Mouse (Mus musculus): ENCODE results near the gene Stat2.
"Not testable (repeated sequence)": the region's sequence is repeated elsewhere in the genome, so short reads cannot be mapped to it uniquely, and the experiment has no call there.

Gene Stat2

DNA sequence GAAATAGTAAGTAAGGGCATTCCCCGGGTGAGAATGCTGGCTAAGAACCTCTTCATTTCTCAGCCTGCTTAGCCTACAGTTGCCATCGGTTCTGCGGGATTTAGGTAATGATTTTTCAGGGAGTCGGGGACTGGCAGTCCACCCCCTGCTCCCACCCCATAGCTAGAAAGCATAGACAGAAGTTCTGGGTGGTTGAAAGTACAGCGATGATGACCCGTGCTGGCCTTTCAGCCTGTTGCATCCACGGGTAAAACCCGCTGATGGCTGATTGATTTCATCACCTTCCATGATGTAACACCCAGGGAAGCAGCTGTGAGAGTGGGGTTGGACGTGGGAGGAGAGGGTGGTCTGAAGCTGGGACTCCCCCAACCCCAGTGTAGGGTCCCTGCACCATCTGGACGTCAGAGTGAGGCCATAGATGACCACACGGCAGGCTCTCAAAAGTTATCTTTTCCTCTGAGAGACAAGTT, 28.4 kb downstream of the Stat2 start, which contains the start of gene Il23a:
TSS of gene Il23a (minus strand) at position 51 of the 470 bp plus-strand sequence.
- DNase-seq (ENCODE audit: low read depth) = no peak

DNA sequence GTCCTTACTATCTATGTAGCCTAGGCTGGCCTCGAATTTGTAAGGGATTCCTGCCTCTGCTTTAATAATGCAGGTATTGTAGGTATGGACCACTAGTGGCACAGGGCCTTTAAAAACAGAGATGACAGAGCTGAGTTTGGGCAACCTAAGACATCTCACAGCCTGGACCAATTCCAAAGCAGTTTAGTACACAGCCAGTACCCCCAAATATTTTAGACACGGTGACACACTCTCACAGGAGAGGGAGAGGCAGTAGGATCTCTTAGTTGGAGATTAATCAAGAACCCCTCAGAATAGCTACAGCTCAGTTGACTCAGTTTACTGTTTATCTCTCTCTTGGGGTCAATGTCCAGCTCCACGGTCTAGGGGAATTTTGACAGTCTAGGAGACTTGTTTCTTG, 32.0 kb downstream of the Stat2 start:
- no peak for DNase-seq (ENCODE audit: low read depth)

DNA sequence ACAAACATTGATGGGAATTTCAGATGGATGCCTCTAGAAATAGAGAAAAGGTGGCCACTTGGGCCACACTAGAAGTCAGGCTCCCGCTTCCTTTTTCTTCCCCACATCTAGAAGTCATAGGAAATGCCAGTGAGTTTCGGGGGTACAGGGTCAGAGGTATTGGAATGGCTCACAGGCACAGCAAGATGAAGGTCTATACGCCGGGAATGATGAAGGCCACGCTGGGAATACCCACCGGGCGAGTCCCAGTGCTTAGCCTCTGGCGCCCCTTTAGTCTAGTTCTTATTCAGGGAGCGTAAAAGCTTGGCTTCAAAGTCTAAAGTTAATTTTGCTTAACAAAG, 32.4 kb downstream of the Stat2 start:
- DNase-seq (ENCODE audit: low read depth) = no peak

DNA sequence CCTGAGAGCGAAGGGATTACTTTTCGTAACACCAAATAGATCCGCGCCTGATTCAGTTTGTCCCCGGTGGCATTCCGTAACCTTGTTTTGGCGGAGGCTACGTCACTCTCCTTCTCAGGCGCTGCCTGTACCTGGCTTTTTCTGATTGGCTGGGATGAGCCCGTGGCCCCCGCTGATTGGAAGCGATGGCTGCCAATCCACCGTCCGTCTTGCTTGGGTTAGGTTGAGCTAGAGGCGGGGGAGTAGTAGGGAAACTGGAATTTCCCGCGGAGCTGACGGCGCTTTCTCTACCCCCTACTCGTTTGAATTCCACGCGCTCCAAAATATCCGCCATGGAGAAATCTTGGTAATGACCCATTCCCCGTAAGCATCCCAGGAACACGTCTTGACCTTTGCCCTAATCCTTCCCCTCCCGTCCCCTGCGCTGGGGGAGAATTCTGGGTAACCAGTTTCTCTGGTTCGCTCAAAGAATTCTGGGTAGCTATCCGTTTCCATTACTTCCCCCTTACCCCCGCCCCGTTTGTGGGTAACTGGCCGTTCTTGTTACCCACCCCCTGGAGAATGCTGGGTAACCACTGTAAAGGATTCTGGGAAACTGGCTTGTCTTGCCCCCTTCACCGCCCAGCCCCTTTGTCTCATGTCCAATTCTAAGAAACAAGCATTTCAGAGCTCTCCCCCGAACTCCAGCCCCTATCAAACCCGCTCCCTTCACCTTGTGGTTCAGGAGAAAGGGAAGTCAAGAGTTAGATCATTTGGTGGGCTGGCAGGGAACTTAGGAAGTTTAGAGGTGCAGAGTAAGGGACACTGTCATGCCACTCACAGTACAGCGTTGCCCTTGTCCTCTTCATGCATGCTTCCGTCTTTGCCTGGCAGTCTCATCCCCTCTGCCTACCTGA, 33.0 kb downstream of the Stat2 start, which contains the start of gene Pan2:
TSS of gene Pan2 (plus strand) at position 210 of the 896 bp plus-strand sequence.
- peak; percentile 99 for DNase-seq (ENCODE audit: low read depth)

DNA sequence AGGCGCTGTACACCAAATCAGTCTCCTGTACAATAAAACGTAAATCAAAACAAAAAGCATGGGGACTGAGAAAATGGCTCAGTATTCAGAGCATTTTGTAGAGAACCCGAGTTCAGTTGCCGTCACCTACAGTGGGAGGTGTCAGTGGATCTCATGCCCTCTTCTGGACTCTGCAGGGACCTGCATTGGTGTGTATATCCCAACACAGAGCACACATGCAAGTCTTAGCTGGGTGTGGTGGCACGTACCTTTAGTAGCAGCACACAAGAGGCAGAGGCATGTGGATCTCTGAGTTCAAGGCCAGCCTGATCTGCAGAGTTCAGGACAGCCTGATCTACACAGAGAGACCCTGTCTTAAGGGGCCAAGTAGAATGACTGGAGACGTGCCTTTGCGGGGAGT, 39.3 kb downstream of the Stat2 start:
- no peak for DNase-seq (ENCODE audit: low read depth)

DNA sequence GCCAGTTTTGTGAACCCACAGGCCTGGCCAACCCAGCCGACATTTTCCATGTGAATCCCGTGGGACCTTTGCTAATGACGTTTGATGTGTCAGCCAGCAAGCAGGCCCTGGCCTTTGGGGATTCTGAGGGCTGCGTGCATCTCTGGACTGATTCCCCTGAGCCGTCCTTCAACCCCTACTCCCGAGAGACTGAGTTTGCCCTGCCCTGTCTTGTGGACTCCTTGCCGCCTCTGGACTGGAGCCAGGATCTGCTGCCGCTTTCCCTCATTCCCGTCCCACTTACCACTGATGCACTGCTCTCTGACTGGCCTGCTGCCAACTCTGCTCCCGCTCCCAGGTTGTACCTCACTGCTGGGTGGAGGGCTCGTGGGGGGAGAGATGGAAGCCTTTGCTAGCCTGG, 39.8 kb downstream of the Stat2 start:
- no peak for DNase-seq (ENCODE audit: low read depth)

DNA sequence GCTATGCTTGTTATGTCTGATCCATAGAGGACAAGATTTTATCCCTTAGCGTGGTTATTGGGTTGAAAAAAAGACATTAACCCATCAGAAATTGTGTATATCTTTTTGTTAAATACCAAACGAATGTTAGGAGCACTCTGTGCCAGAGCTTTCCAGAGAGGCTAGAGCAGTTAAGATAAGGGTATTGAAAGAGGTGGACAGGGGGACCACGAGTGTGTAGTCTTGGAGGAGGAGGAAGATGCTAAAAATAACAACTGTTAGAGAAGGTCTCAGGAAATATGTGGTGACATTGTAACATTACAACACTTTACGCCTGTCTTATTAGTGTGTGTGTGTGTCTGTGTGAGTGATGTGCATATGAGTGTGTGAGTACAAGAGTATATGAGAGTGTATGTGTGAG, 40.5 kb downstream of the Stat2 start:
- no peak for DNase-seq (ENCODE audit: low read depth)

DNA sequence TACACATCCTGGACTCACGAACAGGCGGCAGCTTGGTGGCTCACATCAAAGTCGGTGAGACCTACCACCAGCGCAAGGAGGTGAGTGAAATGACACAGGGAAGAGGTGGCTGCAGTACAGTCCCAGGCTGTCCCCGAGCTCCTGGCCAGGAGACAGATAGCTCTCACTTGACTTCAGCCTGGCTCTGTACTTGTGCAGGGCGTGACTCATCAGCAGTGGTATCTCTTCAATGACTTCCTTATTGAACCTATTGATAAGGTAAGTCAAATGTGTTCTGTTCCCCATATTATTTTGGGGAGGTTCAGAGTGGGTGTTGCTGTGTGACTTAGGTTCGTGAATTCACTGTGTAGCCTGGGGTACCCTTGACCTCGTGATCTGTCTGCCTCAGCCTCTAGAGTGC, 45.2 kb downstream of the Stat2 start:
- DNase-seq (ENCODE audit: low read depth) = no peak

DNA sequence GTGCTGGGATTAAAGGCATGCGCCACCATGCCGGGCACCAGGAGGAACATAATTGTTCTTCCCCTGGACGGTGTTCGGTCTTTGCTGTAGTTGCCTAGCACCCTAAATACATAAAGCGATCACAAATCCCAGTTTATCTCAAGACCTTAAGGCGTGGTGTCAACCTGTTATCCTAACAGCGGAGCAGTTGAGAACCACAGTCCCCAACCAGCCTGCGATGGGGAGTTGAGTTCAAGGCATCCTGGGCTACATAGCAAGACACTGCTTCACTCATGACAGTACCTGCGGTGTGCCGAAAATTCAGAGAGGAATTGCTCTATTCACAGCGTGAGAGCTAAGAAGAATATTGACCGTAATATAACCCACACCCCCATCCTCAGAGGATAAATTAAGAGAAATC, 51.3 kb downstream of the Stat2 start:
- no peak for DNase-seq (ENCODE audit: low read depth)

DNA sequence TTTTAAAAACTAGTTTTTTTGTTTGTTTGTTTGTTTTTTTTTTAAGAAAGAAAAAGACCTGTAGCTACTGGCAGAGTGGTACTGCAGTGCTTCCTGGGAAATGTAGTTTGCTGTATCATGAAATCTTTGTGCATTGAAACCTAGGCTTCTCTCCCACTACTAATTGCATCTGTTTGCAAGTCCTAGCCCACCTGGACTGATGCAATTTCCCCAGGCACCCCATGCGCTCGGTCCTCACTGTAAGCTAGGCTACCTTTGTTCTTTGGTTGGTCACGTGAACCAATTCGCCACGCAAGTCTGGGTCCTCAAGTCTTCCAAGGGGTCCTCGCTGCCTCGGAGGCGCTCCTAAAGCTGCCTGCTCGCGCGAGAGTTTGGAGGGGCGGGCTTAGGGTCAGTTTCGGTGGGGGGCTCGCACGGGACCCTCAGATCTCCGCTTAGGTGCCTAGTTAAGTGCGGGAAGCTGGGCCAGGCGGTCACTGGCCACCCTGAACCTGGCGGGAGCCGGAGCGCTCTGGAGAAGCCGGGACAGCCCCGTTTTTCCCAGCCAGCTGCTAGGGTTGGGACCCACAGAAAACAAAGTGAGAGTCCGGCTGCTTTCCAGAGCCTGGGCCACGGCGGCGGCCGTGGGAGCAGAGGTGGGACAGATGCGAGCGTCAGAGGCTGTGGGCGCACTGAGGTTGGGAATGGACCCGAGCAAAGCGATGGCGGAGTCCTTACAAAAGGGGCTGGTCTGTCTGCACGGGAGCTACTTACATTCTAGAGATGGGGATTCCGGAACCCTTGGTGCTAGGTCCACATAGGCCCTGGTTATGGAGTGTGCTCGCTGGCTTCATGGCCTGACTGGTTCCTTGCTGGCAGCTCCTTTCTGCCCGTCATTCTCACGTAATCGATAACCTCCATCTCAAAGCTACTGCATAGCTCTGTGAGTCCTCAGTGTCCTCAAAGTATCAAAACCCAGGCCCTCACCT, 52.1 kb downstream of the Stat2 start, which contains the start of gene Cnpy2:
TSS of gene Cnpy2 (plus strand) at position 319 of the 968 bp plus-strand sequence.
- peak; percentile 77 for DNase-seq (ENCODE audit: low read depth)

DNA sequence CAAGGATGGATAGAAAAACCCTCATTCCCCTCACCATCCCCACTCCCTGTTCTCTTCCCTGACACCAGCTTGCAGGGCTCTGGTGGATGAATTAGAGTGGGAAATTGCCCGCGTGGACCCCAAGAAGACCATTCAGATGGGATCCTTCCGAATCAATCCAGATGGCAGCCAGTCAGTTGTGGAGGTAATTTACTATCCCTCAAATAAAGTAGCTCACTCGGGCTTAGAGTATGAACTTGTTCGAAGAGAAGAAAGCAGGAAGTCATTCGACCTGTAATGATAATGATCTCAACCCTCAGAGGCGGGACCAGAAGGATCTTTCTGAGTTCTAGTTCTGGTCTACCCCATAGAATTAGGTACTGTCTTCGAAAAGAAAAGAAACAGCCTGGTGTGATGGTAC, 53.2 kb downstream of the Stat2 start:
- no peak for DNase-seq (ENCODE audit: low read depth)

DNA sequence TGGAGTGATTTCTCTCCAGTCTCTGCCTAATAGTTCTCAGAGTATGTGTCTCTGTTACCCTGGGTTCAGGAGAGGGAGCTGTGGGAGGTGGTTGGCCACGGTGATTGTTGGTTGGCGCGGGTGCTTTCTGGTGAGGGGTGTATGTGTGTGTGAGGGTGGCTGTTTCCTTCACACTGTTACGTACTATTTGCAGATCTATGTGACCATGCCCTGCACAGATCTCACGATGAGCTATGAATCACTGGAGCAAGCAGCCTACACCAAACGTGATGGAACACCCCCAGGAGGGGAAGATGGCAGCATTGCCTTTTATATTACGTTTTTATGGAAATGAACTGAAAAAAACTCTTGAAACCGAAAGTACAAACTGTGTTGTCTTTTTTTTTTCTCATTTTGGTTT, 56.5 kb downstream of the Stat2 start:
- no peak for DNase-seq (ENCODE audit: low read depth)

DNA sequence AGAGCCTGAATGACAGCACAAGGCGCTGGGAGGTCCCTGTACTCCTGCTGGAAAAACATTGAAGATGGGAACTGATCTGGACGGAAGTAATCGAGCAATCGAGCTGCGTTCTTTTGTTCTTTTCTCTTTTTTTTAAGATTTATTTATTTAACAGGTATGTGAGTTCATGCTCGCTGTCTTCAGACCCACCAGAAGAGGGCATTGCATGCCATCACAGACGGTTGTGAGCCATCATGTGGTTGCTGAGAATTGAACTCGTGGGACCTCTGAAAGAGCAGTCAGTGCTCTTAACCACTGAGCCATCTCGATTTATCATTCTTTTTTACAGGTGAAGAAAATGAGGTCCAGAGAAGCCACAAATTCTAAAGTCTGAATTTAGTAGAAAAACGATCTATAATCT, 57.3 kb downstream of the Stat2 start:
- no peak for DNase-seq (ENCODE audit: low read depth)

DNA sequence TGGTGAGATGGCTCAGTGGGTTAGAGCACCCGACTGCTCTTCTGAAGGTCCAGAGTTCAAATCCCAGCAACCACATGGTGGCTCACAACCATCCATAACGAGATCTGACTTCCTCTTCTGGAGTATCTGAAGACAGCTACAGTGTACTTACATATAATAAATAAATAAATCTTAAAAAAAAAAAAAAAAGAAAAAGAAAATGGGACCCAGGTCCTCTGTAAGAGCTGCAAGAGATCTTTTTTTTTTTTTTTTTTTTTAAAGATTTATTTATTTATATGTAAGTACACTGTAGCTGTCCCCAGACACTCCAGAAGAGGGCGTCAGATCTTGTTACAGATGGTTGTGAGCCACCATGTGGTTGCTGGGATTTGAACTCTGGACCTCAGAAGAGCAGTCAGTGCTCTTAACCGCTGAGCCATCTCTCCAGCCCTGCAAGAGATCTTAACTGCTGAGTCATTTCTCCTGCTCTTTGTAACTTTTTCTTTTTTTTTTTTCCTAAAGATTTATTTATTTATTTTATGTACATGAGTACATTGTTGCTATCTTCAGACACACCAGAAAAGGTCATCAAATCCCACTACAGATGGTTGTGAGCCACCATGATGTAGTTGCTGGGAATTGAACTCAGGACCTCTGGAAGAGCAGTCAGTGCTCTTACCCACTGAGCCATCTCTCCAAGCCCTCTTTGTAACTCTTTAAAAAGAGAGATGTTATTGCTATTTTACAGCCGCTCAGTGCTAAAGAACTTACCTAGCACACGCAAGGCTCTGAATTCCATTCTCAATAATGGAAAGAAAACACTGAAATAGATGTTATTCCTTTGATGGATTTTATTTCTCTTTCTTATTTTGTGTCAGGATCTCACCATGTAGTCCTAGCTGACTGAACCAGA, 62.2 kb downstream of the Stat2 start:
- DNase-seq (ENCODE audit: low read depth) = not testable (repeated sequence)

DNA sequence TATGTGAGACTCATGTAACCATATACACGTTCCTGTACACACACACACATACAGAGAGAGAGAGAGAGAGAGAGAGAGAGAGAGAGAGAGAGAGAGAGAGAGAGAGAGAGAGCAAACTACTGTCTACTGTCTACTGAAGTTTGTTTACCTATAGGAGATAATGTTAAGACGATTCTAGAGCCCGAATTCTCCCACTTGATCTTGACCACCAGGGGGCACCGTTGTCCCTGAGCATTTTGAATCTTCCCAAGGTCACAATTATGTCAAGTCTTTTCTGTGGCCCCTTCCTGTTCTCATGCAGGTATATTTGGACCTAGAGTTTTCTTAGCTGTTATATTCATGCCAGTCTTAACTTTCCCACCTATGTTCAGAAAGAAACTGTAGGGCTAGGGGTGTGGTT, 65.2 kb downstream of the Stat2 start:
- peak; percentile 85 for DNase-seq (ENCODE audit: low read depth)

DNA sequence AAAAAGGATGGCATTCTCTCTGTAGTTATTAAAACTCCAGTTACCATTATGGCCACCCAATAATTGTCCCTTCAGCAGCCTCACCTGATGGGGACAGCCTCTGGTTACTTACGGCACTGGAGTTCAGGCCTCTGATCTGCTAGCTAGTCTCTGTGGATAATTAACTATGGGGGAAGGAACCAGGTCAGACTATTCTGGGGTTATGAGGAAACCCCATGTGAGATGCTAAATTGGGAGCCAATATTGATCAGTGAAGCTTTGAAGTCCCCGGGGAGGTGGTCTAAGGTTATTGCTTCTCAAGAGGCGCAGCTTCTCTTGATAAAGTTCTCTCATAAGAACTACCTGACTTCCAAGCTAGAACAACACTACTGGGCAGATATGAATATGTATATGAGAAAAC, 65.8 kb downstream of the Stat2 start:
- DNase-seq (ENCODE audit: low read depth) = no peak

DNA sequence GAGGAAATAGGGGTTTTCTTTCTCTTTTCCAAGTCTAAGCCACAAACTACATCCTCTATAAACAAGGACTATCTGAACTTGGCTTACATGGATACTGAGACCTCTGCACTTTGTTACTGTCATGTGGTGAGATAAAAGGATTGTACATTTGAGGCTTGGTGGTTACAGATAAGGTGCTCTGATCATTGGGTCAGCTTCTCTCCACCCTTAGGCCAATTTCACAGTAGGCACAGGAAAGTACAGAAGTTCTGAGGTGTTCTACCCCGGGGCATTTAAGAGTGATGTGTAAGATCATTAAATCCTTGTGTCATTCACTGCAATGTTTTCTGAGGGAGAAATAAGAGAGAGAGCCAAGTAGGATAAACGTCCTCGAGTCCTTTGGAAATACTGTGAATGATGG, 66.2 kb downstream of the Stat2 start:
- no peak for DNase-seq (ENCODE audit: low read depth)

DNA sequence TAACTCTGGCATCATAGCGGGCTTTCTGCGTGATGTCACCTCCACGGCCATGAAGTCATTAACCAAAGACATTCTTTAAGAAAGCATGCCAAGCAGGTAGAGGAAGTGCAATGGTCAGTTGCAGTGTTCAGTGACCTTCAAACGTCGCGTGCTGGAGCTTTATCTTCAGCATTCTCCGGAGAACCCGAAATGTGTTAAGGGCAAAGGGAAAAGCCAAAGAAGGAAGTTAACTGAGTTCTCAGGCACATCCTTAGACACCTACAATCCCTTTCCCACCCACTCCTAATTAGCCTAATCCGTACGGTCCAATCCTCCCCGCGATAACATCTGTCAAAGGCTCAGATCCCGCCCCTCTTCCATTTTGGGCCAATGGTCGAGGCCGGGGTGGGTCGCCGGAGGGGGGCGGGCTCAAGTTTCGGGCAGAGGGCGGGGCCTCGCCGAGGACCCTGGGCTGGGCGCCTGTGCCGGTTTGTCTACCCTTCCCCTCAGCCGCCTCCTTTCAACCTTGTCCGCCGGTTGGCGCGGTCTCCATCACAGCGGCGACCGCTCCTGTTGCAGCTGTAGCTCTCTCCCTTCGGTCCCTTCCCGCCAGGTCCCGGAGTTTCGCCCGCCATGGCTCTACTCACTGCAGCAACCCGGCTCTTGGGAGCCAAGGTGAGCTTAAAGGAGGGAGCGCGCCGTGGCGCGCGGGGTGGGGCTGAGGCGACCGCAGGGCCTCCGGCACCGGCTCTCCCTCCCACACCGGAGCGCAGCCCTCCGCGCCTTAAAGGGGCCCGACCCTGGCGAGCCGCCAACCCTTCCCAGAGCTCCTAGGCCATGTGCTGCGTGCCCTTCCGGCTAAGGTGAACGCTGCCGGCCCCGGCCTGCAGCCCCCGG, 67.2 kb downstream of the Stat2 start, which contains the start of gene Cs:
TSS of gene Cs (plus strand) at position 429 of the 876 bp plus-strand sequence.
- peak; percentile 95 for DNase-seq (ENCODE audit: low read depth)

DNA sequence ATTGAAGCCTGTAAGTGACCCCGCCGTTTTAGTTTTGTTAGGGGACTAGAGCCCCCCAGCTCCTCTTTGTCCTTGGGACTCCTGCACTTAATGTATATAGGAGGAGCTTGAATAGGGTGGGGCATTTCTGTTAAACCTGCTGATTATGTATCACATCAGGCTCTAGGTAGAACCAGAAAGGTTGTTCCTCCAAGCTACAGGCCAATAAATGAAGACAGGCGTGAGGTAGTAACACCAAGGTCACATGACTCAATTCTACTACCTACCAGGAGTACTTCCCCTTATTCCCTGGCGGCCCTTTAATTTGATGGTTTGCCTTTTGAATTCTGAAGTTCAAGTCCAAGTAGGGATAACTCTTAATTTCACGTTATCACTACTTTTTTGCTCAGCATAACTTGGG, 68.1 kb downstream of the Stat2 start:
- DNase-seq (ENCODE audit: low read depth) = no peak

DNA sequence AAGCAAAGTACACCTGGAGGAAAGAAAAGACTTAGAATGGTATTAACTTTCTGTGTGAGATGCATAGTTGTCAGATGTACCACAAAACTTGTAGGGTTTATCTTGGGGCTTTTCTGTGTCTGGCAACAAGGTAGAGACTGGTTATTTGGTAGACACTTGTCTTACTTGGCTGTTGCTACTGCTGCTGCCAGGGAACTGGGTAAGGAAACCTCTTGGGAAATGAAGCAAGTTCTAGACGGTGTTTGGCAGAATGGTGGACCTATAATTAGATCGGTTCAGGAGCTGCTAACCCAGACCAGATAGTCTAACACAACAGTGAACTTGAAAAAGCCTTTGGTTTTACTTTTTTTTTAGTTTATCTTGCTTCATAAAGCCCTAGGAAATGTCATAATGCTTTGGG, 68.6 kb downstream of the Stat2 start:
- no peak for DNase-seq (ENCODE audit: low read depth)

Data from c-Kit-positive CD71-negative TER-119-negative erythroid progenitor cells, embryonic 14.5 days (primary cell).